Mouse (Mus musculus): Measurements from ENCODE around the gene Zfp689.

DNA sequence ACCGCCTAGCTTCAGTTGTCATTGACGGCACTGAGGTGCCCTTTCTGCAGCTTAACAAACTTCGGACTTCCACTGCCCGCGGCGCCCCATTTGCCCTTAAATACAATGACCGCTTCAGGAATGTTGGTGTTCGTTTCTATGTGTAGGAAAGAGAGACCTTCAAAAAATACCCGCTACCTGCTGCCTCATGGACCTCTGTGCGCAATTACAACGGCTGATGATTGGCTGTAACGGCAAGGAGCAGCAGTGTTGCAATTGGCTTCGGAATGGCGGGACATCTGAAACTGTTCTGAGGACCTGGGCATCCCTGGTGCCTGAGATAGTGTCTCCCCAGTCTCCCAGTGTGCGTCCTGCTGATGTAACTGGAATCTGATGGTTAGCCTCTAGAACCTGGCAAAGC is 26.7 kb downstream of the Zfp689 start:
- no peak for TF ChIP-seq EP300 (optimal IDR thresholded peaks at IDR 0.05)
- no peak for TF ChIP-seq CTCF (IDR thresholded peaks at IDR 0.05; ENCODE audit: low read depth)

Data from stomach, postnatal 0 days (tissue).